Mouse (Mus musculus): ENCODE data around the gene Olfr70.

GRCm38 (mm10) chr4:43729126-43729525, 28.5 kb upstream of the Olfr70 start:
- TF ChIP-seq POLR2A (IDR thresholded peaks at IDR 0.05; ENCODE audit: extremely low read depth, insufficient read depth, low read length) (no peak), CTCF (IDR thresholded peaks at IDR 0.05; ENCODE audit: extremely low read depth, insufficient read depth, low read length) (no peak)

All from cortical plate, adult 2 months (tissue).